Mouse (Mus musculus): Measurements from ENCODE around the gene Cip2a. TPM values are rescaled to one million over a fixed set of nuclear protein-coding genes. Genes with fewer than 3 reads are reported as not detected.

Gene Cip2a
- polyA plus RNA-seq (2015; fragmentation: Nextera tagmentation; extraction: Ambion mirVana), result 11.7 and 12.1 TPM in 2 replicates

DNA sequence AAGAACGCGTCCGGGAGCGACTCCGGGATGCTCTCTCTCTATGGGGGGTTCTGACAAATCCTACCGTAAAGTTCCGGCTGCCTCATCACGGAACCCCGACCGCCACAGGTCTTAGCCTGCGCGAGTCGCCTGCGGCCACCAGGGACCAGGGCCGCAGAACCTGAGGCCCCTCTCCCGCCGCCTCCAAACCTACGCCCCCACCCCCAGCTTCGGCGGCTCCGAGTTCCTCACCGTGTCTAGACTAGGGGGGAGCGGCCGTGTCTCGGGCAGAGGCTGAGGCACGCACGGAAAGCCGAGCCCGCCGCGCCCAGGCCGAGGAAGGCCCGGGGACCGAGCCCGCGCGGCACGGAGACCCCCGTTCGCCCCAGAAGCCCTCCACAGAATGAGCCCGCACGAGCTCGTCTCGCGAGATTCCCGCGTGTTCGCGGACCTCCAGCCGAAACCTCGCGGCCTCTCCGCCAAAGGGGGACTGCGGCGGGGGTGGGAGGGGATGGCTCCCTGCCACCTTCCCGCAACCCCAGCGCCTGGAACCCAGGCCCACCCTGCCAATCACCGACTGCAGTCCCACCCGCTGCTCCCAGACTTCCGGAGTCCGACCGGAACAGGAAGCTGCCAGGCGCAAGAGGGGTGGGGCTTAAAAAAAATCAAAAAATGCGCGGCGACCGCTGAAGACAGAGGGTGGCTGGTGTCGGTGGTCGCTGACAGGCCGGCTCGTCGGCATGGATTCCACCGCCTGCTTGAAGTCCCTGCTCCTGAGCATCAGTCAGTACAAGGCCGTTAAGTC lies at the start of gene Cip2a, which contains the start of gene Dzip3:
Gene Cip2a, plus strand, starts transcription at position 627 of the 784 bp plus-strand sequence.
Gene Dzip3, minus strand, starts transcription at position 607 of the 784 bp plus-strand sequence.
- Histone ChIP-seq H3K4me3 (replicated peaks; ENCODE audit: low read depth, low read length) (peak within 1 kb of the TSS; percentile 76), H3K9me3 (replicated peaks; ENCODE audit: low read length) (no peaks in the 10 kb centered on the region), H3K4me2 (ENCODE audit: low read length) (peak within 1 kb of the TSS; percentile 58), H3K4me1 (replicated peaks; ENCODE audit: insufficient read depth, low read length) (0 out of 2 replicates have a peak, but pooled peaks cover 4% of the 10 kb centered on the region), H3K36me3 (ENCODE audit: insufficient read depth, low read length) (no peaks in the 10 kb centered on the region), H3K27me3 (ENCODE audit: insufficient read depth, low read length) (no peaks in the 10 kb centered on the region), H3K27ac (peak within 1 kb of the TSS; percentile 83), H3K9ac (ENCODE audit: low read depth, low read length) (peak within 1 kb of the TSS; percentile 98)
- WGBS, result under 1% methylated on average over 70 of the region's 74 CpGs
- peak; percentile 97 for DNase-seq (ENCODE audit: low spot score)
- peak; percentile 99 for ATAC-seq (replicated peaks; ENCODE audit: low FRiP score, low read depth)
- TF ChIP-seq CTCF (IDR thresholded peaks at IDR 0.05; ENCODE audit: low read depth), result no peak

DNA sequence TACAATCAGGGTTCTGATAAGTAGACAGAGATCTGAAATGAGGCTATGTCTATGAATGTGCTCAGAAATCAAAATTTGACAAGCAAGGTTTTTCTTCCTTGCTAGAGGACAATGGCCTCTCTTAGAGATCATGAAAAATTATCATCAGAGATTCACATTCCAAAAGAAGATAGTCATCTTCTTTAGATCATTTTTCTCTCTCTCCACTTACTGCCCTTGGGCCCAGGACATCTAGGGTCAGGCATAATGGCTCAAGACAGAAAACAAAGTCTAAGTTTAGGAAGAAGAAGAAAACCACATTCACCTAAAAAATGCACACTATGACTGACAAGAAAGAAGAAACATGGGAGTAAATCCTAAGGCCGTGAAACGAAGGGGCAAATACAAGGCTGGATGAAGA lies 21.0 kb upstream of the Cip2a start:
- Histone ChIP-seq H3K9ac (ENCODE audit: low read depth, low read length) (no peak overlapping the region), H3K4me3 (replicated peaks; ENCODE audit: low read depth, low read length) (no peak overlapping the region), H3K36me3 (ENCODE audit: insufficient read depth, low read length) (no peaks in the 10 kb centered on the region), H3K4me2 (ENCODE audit: low read length) (no peak overlapping the region), H3K4me1 (replicated peaks; ENCODE audit: insufficient read depth, low read length) (no peaks in the 10 kb centered on the region), H3K27ac (no peak overlapping the region), H3K27me3 (ENCODE audit: insufficient read depth, low read length) (no peaks in the 10 kb centered on the region), H3K9me3 (replicated peaks; ENCODE audit: low read length) (no peaks in the 10 kb centered on the region)
- 98% methylated on average over 2 of the region's 2 CpGs for WGBS
- TF ChIP-seq CTCF (IDR thresholded peaks at IDR 0.05; ENCODE audit: low read depth), result no peak
- no peak for ATAC-seq (replicated peaks; ENCODE audit: low FRiP score, low read depth)
- no peak for DNase-seq (ENCODE audit: low spot score)

DNA sequence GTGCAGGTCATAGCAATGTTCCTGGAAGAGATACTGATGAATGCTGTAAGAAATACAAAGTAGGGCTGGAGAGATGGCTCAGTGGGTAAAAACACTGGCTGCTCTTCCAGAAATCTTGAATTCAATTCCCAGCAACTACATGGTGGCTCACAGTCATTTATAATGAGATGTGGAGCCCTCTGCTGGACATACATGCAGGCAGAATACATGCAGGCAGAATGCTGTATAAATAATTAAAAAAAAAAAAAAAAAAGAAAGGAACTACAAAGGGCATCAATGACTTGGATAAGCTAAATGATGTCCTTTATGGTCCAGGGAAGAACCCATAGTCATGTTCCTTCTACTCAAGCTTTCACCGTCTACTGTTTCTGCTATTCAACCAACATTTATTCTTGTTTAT lies 20.4 kb upstream of the Cip2a start:
- Histone ChIP-seq H3K4me2 (ENCODE audit: low read length) (no peak overlapping the region), H3K9ac (ENCODE audit: low read depth, low read length) (no peak overlapping the region), H3K27ac (no peak overlapping the region), H3K9me3 (replicated peaks; ENCODE audit: low read length) (no peaks in the 10 kb centered on the region), H3K27me3 (ENCODE audit: insufficient read depth, low read length) (no peaks in the 10 kb centered on the region), H3K36me3 (ENCODE audit: insufficient read depth, low read length) (peaks cover 4% of the 10 kb centered on the region; the same call in 1 of the 2 replicates), H3K4me3 (replicated peaks; ENCODE audit: low read depth, low read length) (no peak overlapping the region), H3K4me1 (replicated peaks; ENCODE audit: insufficient read depth, low read length) (no peaks in the 10 kb centered on the region)
- no peak for ATAC-seq (replicated peaks; ENCODE audit: low FRiP score, low read depth)
- DNase-seq (ENCODE audit: low spot score), result no peak
- 97% methylated on average over 1 of the region's 1 CpGs for WGBS
- peak; percentile 40; the same call in 1 of the 2 replicates for TF ChIP-seq CTCF (IDR thresholded peaks at IDR 0.05; ENCODE audit: low read depth)

DNA sequence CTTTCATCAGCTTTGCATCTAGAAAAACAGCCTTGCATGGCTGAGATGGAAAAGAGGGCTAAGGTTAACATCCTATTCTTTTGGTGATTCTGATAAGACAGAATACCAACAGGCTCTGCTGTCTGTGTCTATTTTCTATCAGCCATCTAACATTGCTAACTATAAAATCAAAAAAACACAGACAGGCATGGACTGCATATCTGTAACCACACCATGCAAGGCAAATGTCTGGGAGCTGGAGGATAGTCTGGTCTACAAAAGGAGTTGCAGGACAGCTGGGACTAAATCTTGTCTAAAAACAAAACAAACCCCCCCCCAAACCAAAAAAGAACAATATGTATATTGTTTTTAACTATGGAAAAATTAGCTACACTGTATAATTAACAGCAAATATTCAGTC lies 14.0 kb upstream of the Cip2a start:
- TF ChIP-seq CTCF (IDR thresholded peaks at IDR 0.05; ENCODE audit: low read depth), result no peak
- ATAC-seq (replicated peaks; ENCODE audit: low FRiP score, low read depth) (no peak), DNase-seq (ENCODE audit: low spot score) (no peak)
- no peak overlapping the region for H3K4me3 ChIP-seq (replicated peaks; ENCODE audit: low read depth, low read length)
- no peaks in the 10 kb centered on the region for H3K9me3 ChIP-seq (replicated peaks; ENCODE audit: low read length)
- no peaks in the 10 kb centered on the region for H3K27me3 ChIP-seq (ENCODE audit: insufficient read depth, low read length)
- no peak overlapping the region for H3K4me2 ChIP-seq (ENCODE audit: low read length)
- H3K27ac ChIP-seq, result no peak overlapping the region
- H3K4me1 ChIP-seq (replicated peaks; ENCODE audit: insufficient read depth, low read length), result no peaks in the 10 kb centered on the region
- peaks cover 12% of the 10 kb centered on the region for H3K36me3 ChIP-seq (ENCODE audit: insufficient read depth, low read length)
- no peak overlapping the region for H3K9ac ChIP-seq (ENCODE audit: low read depth, low read length)

DNA sequence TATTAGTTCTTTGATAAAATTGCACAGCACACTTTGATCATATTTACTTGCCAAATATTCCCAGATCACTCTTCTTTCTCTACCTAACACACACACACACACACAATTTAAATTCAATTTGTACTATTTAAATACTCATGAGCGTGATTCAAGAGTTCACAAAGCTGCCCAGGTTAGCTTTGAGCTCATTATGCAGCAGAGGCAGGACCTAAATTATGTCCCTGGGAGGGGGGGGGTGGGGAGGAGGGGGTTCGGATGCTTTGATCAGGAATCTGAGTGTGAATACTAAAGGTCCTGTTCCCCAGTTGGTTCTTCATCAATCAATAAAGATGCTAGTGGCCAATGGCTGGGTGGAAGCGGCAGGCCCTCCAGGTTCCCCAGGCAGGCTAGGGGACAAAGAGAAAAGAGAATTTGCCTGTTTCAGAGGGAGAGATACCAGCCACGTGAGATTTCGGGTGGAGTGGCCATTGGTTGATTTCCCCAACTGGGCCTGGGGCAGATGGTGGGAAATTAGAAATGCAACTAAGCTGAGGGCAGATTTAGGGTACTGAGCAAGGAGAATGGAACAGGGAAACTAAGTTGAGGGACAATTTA lies 8.9 kb upstream of the Cip2a start:
- no peak for TF ChIP-seq CTCF (IDR thresholded peaks at IDR 0.05; ENCODE audit: low read depth)
- Histone ChIP-seq H3K4me1 (replicated peaks; ENCODE audit: insufficient read depth, low read length) (no peaks in the 10 kb centered on the region), H3K27ac (no peak overlapping the region), H3K4me3 (replicated peaks; ENCODE audit: low read depth, low read length) (no peak overlapping the region), H3K9ac (ENCODE audit: low read depth, low read length) (no peak overlapping the region), H3K36me3 (ENCODE audit: insufficient read depth, low read length) (peaks cover 5% of the 10 kb centered on the region; the same call in 1 of the 2 replicates), H3K4me2 (ENCODE audit: low read length) (no peak overlapping the region), H3K9me3 (replicated peaks; ENCODE audit: low read length) (no peaks in the 10 kb centered on the region), H3K27me3 (ENCODE audit: insufficient read depth, low read length) (no peaks in the 10 kb centered on the region)
- WGBS, result 59% methylated on average over 5 of the region's 5 CpGs
- no peak for ATAC-seq (replicated peaks; ENCODE audit: low FRiP score, low read depth)
- no peak for DNase-seq (ENCODE audit: low spot score)

DNA sequence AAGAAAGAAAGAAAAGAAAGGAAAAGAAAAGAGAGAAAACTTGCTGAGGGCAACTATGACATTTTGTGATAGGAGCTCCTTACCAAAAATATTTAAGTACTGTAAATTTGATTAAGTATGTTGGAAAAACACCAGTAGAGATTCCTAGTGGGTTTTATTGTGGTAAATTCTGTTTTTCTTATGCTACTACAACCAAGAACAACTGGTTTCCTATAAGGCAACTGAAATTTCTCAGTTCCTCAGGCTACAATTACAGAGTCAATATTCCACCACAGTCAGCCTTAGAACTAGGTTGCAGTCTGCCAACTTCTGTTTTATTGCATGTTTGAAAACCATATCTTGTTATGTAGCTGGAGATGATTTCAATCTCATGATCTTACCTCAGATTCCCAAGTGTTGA lies 4.3 kb upstream of the Cip2a start:
- H3K4me2 ChIP-seq (ENCODE audit: low read length), result no peak overlapping the region
- no peak for TF ChIP-seq CTCF (IDR thresholded peaks at IDR 0.05; ENCODE audit: low read depth)
- H3K9ac ChIP-seq (ENCODE audit: low read depth, low read length), result no peak overlapping the region
- no peak overlapping the region for H3K4me3 ChIP-seq (replicated peaks; ENCODE audit: low read depth, low read length)
- H3K4me1 ChIP-seq (replicated peaks; ENCODE audit: insufficient read depth, low read length), result no peaks in the 10 kb centered on the region
- no peaks in the 10 kb centered on the region for H3K36me3 ChIP-seq (ENCODE audit: insufficient read depth, low read length)
- no peak for DNase-seq (ENCODE audit: low spot score)
- no peaks in the 10 kb centered on the region for H3K9me3 ChIP-seq (replicated peaks; ENCODE audit: low read length)
- H3K27ac ChIP-seq, result no peak overlapping the region
- ATAC-seq (replicated peaks; ENCODE audit: low FRiP score, low read depth), result no peak
- H3K27me3 ChIP-seq (ENCODE audit: insufficient read depth, low read length), result no peaks in the 10 kb centered on the region

Measured in kidney, postnatal 0 days (tissue).